Mouse (Mus musculus) embryonic facial prominence, embryonic 15.5 days (tissue): ENCODE data around the gene Mfap1b. TPM values are rescaled to one million over a fixed set of nuclear protein-coding genes. Genes with fewer than 3 reads are reported as not detected.

ENCODE experiments used
- ATAC-seq: fragments of 200-750 bp; cut with Nextera tagmentation; 2 replicates; pipeline ENCODE4 v1.8.0; 2017; ENCODE audit warnings: low read depth, moderate TSS enrichment; ENCODE audit not compliant: insufficient number of reproducible peaks, low FRiP score, low TSS enrichment
- H3K27ac ChIP-seq: fragments of 300-500 bp; sonication (generic); replicated peaks from 2 replicates; pipeline ENCODE4 v1.5.1; 2015; ENCODE audit warnings: mild to moderate bottlenecking, inconsistent platforms
- H3K27me3 ChIP-seq: fragments of 300-500 bp; sonication (generic); 2 replicates; pipeline ENCODE4 v1.6.1; 2015; ENCODE audit warnings: inconsistent platforms
- H3K36me3 ChIP-seq: fragments of 300-500 bp; sonication (generic); 2 replicates; pipeline ENCODE4 v1.6.1; 2015; ENCODE audit warnings: mild to moderate bottlenecking, inconsistent platforms
- H3K4me1 ChIP-seq: fragments of 300-500 bp; sonication (generic); 2 replicates; pipeline ENCODE4 v1.6.1; 2015; ENCODE audit warnings: inconsistent platforms
- H3K4me2 ChIP-seq: fragments of 300-500 bp; sonication (generic); replicated peaks from 2 replicates; pipeline ENCODE4 v1.6.1; 2015; ENCODE audit warnings: mild to moderate bottlenecking, inconsistent platforms
- H3K4me3 ChIP-seq: fragments of 300-500 bp; sonication (generic); replicated peaks from 2 replicates; pipeline ENCODE4 v1.5.1; 2015; ENCODE audit warnings: mild to moderate bottlenecking, inconsistent platforms
- H3K9ac ChIP-seq: fragments of 300-500 bp; sonication (generic); 2 replicates; pipeline ENCODE4 v1.6.1; 2015; ENCODE audit warnings: inconsistent platforms
- H3K9me3 ChIP-seq: fragments of 300-500 bp; sonication (generic); replicated peaks from 2 replicates; pipeline ENCODE4 v1.6.1; 2016; ENCODE audit warnings: inconsistent platforms
- WGBS: fragments of 180-500 bp; shearing (Covaris S2); methylation state at CpG from one replicate; pipeline ENCODE4 v1.1.7; 2015; 5-methylcytosine and 5-hydroxymethylcytosine counted together
- microRNA-seq: library from miRNA; unstranded; fragments of <30 nt; microRNA quantifications from one replicate; pipeline ENCODE4, GENCODE M21; 2016; ENCODE audit warnings: borderline number of aligned reads
- polyA plus RNA-seq: library from polyadenylated mRNA; unstranded; fragments of >200 nt; fragmentation: Nextera tagmentation; extraction: Ambion mirVana; gene quantifications from 2 replicates; pipeline ENCODE4 v1.2.1, GENCODE M21; 2015

The Mfap1b gene
- polyA plus RNA-seq, 1 experiment from 2014 or later = 61.9 TPM

DNA sequence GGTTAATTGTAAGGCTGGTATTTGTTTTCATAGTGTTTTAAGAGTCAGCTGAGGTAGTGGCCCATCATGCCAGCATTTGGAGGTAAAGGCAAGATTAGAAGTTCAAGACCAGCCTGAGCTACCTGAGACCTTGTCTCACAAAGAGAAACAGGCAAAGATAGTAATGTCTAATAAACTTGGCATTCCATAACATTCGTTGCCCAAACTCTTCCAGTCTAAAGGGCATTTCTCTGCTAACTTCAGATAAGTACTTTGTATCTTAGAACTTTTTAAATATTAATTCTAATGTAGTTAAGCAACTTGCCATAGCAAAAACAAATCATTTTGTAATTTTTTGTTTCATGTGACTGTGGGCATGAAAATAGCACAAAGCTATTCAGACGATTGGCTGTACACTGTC lies 50.7 kb downstream of the Mfap1b start:
- no peak overlapping the region for H3K4me3 ChIP-seq
- no peak overlapping the region for H3K4me2 ChIP-seq
- peaks cover 74% of the 10 kb centered on the region for H3K36me3 ChIP-seq
- no peaks in the 10 kb centered on the region for H3K4me1 ChIP-seq
- no peaks in the 10 kb centered on the region for H3K27me3 ChIP-seq
- no peaks in the 10 kb centered on the region for H3K9me3 ChIP-seq
- no peak for ATAC-seq
- 90% methylated on average over 2 of the region's 2 CpGs for WGBS
- H3K27ac ChIP-seq = no peak overlapping the region
- H3K9ac ChIP-seq = no peak overlapping the region

GRCm38 (mm10) chr2:121418476-121418875 lies 55.4 kb downstream of the Mfap1b start:
- Histone ChIP-seq H3K9ac (no peak overlapping the region), H3K36me3 (peaks cover 51% of the 10 kb centered on the region)

DNA sequence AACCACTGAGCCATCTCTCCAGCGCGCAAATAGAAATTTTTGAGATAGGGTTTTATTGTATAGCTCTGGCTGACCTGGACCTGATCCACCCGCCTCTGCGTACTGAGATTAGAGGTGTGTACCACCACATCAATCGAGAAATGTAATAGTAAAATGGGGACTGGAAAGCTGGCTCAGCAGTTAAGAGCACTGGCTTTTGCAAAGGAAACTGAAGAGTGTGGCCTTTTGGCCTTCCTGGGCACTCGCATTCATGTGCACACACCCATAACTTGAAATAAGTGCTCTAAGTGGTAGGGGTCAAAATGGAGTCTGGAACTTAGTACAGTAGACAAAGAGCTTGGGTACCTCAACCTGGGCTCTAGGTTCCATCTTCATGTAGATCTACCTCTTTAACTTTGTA lies 57.5 kb downstream of the Mfap1b start:
- H3K4me2 ChIP-seq = no peak overlapping the region
- WGBS = 89% methylated on average over 6 of the region's 6 CpGs
- H3K4me3 ChIP-seq = no peak overlapping the region

More at GRCm38 (mm10) chr2:121418476-121418875, 55.4 kb downstream of the Mfap1b start:
- Histone ChIP-seq H3K27me3 (no peaks in the 10 kb centered on the region), H3K4me3 (no peak overlapping the region), H3K9me3 (no peaks in the 10 kb centered on the region), H3K27ac (no peak overlapping the region), H3K4me2 (no peak overlapping the region), H3K4me1 (peaks cover 25% of the 10 kb centered on the region)
- 84% methylated on average over 3 of the region's 3 CpGs for WGBS
- ATAC-seq = no peak

DNA sequence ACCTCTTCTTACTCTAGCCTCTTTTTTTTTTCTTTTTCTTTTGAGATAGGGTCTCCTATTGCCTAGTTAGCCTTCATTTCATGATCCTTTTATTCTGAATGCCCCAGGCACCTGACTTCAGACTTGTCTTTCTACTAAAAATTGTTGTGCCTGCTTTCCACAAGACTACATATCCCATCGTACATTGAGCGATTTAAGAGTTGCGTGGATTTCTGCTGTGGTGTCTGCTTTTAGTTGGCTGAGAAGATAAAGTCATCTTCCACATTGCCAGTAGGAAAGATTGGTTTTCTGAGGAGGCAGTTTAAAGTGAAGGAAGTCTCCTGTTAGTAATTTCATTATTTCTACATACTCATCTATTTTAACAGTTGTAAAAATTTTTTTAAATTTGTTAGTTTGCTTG lies 58.3 kb downstream of the Mfap1b start:
- Histone ChIP-seq H3K36me3 (peaks cover 26% of the 10 kb centered on the region), H3K4me3 (peak overlapping the region; percentile 82), H3K27ac (no peak overlapping the region), H3K9ac (peak overlapping the region; percentile 87; the same call in 1 of the 2 replicates), H3K27me3 (no peaks in the 10 kb centered on the region), H3K4me1 (peaks cover 31% of the 10 kb centered on the region), H3K4me2 (peak overlapping the region; percentile 66), H3K9me3 (no peaks in the 10 kb centered on the region)
- ATAC-seq = no peak
- WGBS = 63% methylated on average over 3 of the region's 3 CpGs

More for the DNA sequence above, 57.5 kb downstream of the Mfap1b start:
- Histone ChIP-seq H3K36me3 (peaks cover 32% of the 10 kb centered on the region), H3K27me3 (no peaks in the 10 kb centered on the region), H3K27ac (no peak overlapping the region), H3K9me3 (no peaks in the 10 kb centered on the region), H3K4me1 (peaks cover 31% of the 10 kb centered on the region), H3K9ac (no peak overlapping the region)
- ATAC-seq = no peak

GRCm38 (mm10) chr2:121415103-121415502 lies 58.8 kb downstream of the Mfap1b start:
- WGBS = 48% methylated on average over 3 of the region's 3 CpGs
- peak overlapping the region; percentile 82 for H3K4me3 ChIP-seq
- H3K9me3 ChIP-seq = no peaks in the 10 kb centered on the region
- H3K4me1 ChIP-seq = peaks cover 31% of the 10 kb centered on the region
- no peak for ATAC-seq
- H3K4me2 ChIP-seq = peak overlapping the region; percentile 66
- peak overlapping the region; percentile 87; the same call in 1 of the 2 replicates for H3K9ac ChIP-seq
- H3K27me3 ChIP-seq = no peaks in the 10 kb centered on the region
- peaks cover 24% of the 10 kb centered on the region for H3K36me3 ChIP-seq
- no peak overlapping the region for H3K27ac ChIP-seq

DNA sequence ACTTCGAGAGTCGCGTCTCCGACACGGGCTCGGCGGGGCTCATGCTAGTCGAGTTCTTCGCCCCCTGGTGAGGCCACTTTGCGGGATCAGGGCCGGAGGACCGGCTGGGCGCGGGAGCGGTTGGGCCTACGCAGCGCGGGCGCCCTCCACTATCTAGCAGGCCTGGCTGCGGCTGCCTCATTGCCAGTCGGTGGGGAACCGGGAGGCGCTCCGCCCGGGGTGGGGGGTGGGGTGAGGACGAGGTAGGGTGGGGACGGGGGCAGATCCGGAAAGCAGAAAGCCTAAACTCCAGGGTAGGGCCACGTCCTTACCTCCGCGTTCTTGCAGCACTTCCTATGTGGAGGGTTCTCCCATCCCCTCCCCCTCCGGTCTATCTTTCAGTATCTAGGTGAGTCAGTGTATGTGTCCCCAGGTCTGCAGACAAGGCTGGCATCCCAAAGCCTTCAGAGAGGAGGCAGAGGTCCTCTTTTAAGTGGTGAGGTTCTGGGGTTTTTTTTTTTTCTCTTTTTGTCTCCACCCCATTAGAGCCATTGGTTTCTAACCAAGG lies 59.7 kb downstream of the Mfap1b start:
- Histone ChIP-seq H3K4me2 (peak overlapping the region; percentile 66), H3K27me3 (no peaks in the 10 kb centered on the region), H3K27ac (peak overlapping the region; percentile 95), H3K36me3 (peaks cover 19% of the 10 kb centered on the region), H3K4me1 (peaks cover 31% of the 10 kb centered on the region), H3K9ac (peak overlapping the region; percentile 87), H3K9me3 (no peaks in the 10 kb centered on the region), H3K4me3 (peak overlapping the region; percentile 82)
- under 1% methylated on average over 32 of the region's 32 CpGs for WGBS
- ATAC-seq = peak; percentile 51; the same call in 1 of the 2 replicates

DNA sequence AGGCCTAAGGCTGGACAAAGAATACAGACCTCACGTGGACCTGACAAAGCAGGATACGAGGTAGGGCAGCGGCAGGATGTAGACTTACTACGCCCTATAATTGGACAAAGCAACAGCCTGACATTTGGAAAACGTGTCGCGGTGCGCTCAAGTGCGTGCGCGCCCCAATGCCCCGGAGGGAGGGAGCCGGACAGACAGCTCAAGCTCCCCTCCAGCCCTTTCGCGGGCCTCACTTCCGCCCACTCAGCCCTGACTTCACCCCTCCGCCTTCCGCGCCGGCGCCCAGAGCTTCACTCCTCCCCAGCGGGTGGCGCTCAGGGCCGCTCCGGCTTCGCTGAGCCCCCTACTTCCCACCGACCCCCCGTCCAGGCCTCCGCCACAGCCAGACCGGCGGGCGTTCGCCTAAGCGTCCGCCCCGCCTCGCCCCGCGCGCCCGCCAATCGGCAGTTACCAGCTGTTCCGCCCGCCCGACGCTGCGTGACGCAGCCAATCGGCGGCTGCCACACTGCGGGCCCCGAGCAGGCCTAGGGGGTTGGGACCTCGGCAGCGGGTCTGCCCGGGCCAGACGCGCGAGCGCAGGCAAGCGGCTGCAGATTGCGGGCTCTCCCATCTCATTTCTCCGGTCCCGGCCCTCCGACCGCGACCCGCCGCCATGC lies 60.4 kb downstream of the Mfap1b start, which contains the start of the genes Pdia3 and Catsper2:
Gene Pdia3 (plus strand): TSS at position 389 of the 656 bp plus-strand sequence.
Gene Catsper2 (minus strand): TSS at position 406 of the 656 bp plus-strand sequence.
- Histone ChIP-seq H3K4me2 (peak within 1 kb of the TSS; percentile 66), H3K36me3 (peaks cover 13% of the 10 kb centered on the region; the same call in 1 of the 2 replicates), H3K9me3 (no peaks in the 10 kb centered on the region), H3K9ac (peak within 1 kb of the TSS; percentile 87), H3K27me3 (no peaks in the 10 kb centered on the region), H3K4me3 (peak within 1 kb of the TSS; percentile 82), H3K4me1 (peaks cover 31% of the 10 kb centered on the region), H3K27ac (peak within 1 kb of the TSS; percentile 95)
- ATAC-seq = peak; percentile 100
- under 1% methylated on average over 68 of the region's 68 CpGs for WGBS

GRCm38 (mm10) chr2:121412843-121413386 lies 61.0 kb downstream of the Mfap1b start:
- Histone ChIP-seq H3K27ac (peak overlapping the region; percentile 95), H3K27me3 (no peaks in the 10 kb centered on the region), H3K4me2 (peak overlapping the region; percentile 66), H3K4me3 (peak overlapping the region; percentile 82), H3K36me3 (peaks cover 10% of the 10 kb centered on the region; the same call in 1 of the 2 replicates), H3K4me1 (peaks cover 31% of the 10 kb centered on the region), H3K9ac (peak overlapping the region; percentile 87), H3K9me3 (no peaks in the 10 kb centered on the region)
- ATAC-seq = no peak
- 4% methylated on average over 4 of the region's 4 CpGs for WGBS

Small RNA genes lying within 50 kb of the gene (microRNA-seq; reads per million reads assigned to microRNA genes)
- gene Gm22953 = not detected

Other genes with a start within 250 kb of the Mfap1b start
- 61.0 and 62.1 TPM in 2 replicates for gene Trp53bp1, start 202.7 kb downstream of the Mfap1b start, polyA plus RNA-seq
- 5.5 and 6.5 TPM in 2 replicates for gene Map1a, start 184.5 kb downstream of the Mfap1b start, polyA plus RNA-seq
- 12.8 TPM in 2 replicates for gene Ppip5k1, start 118.7 kb downstream of the Mfap1b start, polyA plus RNA-seq
- gene Ckmt1, start 116.4 kb downstream of the Mfap1b start, polyA plus RNA-seq = 63.8 and 67.3 TPM in 2 replicates
- 0.08 TPM in 1 of 2 replicates, not detected in the other for gene Strc, start 86.9 kb downstream of the Mfap1b start, polyA plus RNA-seq
- gene Pdia3, start 60.3 kb downstream of the Mfap1b start, polyA plus RNA-seq = 751 and 770 TPM in 2 replicates
- gene Catsper2, start 60.3 kb downstream of the Mfap1b start, polyA plus RNA-seq = 3.0 and 3.3 TPM in 2 replicates
- gene Ell3, start 29.8 kb downstream of the Mfap1b start, polyA plus RNA-seq = 28.9 and 37.4 TPM in 2 replicates
- gene Serf2, start 24.9 kb downstream of the Mfap1b start, polyA plus RNA-seq = 510 and 538 TPM in 2 replicates
- gene Hypk, start 20.8 kb downstream of the Mfap1b start, polyA plus RNA-seq = 101 and 108 TPM in 2 replicates
- 0.53 and 0.61 TPM in 2 replicates for gene Serinc4, start 17.3 kb downstream of the Mfap1b start, polyA plus RNA-seq
- 31.1 and 32.7 TPM in 2 replicates for gene Mfap1a, start 32.6 kb upstream of the Mfap1b start, polyA plus RNA-seq
- gene Wdr76, start 32.7 kb upstream of the Mfap1b start, polyA plus RNA-seq = 6.1 and 6.7 TPM in 2 replicates